Mouse (Mus musculus) embryonic fibroblast, embryonic 13.5 days (primary cell): ENCODE data around the gene Cd3g.

Experiments used
- CTCF ChIP-seq: IDR thresholded peaks from 2 replicates; pipeline ENCODE4 v1.5.1; 2011; ENCODE audit warnings: mild to moderate bottlenecking, control low read depth, low read length, moderate library complexity, borderline replicate concordance; ENCODE audit not compliant: insufficient read depth
- POLR2A ChIP-seq: IDR thresholded peaks from 2 replicates; pipeline ENCODE4 v1.6.1; 2011; ENCODE audit warnings: low read depth, mild to moderate bottlenecking, control low read depth, low read length, moderate library complexity

GRCm38 (mm10) chr9:44992271-44992670, 12.0 kb upstream of the Cd3g start:
- TF ChIP-seq POLR2A (no peak), CTCF (no peak)
